Comparison of ENCODE assay signal across 24 mouse cellular contexts in genomic region chr11:26331238-26331637, GRCm38 (mm10).
"Had no signal": no experiment of that assay in that cellular context is flagged by ENCODE, and none has a peak within 500 bp of the region (broad histone marks: within the 10 kb centered on the region; RNA-seq: fewer than 3 reads in every experiment).

No protein-coding gene starts in this region.

- H3K27ac ChIP-seq: heart, embryonic 10.5 days; hindbrain, embryonic 13.5 days; hindbrain, embryonic 15.5 days; intestine, embryonic 15.5 days; layer of hippocampus, adult 2 months; left cerebral cortex, adult 2 months; limb, embryonic 10.5 days; limb, embryonic 12.5 days; liver, embryonic 13.5 days had no signal

- ATAC-seq: inflammation-experienced regulatory T-cells, adult 6 months; intestine, embryonic 15.5 days; intestine, postnatal 0 days had no signal

- H3K9me3 ChIP-seq: heart, embryonic 10.5 days; heart, embryonic 12.5 days; hindbrain, embryonic 13.5 days; hindbrain, embryonic 15.5 days; intestine, embryonic 15.5 days; limb, embryonic 10.5 days; limb, embryonic 12.5 days; liver, embryonic 13.5 days had no signal

- DNase-seq: gastrocnemius, postnatal 14 days; gastrocnemius, postnatal 36 days; heart, adult 18-20 months; heart, postnatal 10 days; heart, postnatal 4 days; kidney, adult 18-20 months; kidney, adult 8-10 months; kidney, postnatal 10 days; kidney, postnatal 25 days; kidney, postnatal 4 days; liver; liver, embryonic 13.5 days had no signal

- H3K4me3 ChIP-seq: heart, embryonic 10.5 days; heart, embryonic 12.5 days; hindbrain, embryonic 13.5 days; hindbrain, embryonic 15.5 days; intestine, embryonic 15.5 days; layer of hippocampus, adult 2 months; left cerebral cortex, adult 2 months; limb, embryonic 10.5 days; limb, embryonic 12.5 days; liver, embryonic 13.5 days had no signal

- H3K36me3 ChIP-seq: heart, embryonic 10.5 days; heart, embryonic 12.5 days; hindbrain, embryonic 13.5 days; hindbrain, embryonic 15.5 days; intestine, embryonic 15.5 days; limb, embryonic 10.5 days; limb, embryonic 12.5 days; liver, embryonic 13.5 days had no signal

- H3K4me1 ChIP-seq: heart, embryonic 10.5 days; heart, embryonic 12.5 days; hindbrain, embryonic 13.5 days; hindbrain, embryonic 15.5 days; intestine, embryonic 15.5 days; limb, embryonic 10.5 days; limb, embryonic 12.5 days; liver, embryonic 13.5 days had no signal

- H3K9ac ChIP-seq: heart, embryonic 12.5 days; hindbrain, embryonic 13.5 days; hindbrain, embryonic 15.5 days; intestine, embryonic 15.5 days; limb, embryonic 12.5 days; liver, embryonic 13.5 days had no signal

- H3K27me3 ChIP-seq: heart, embryonic 12.5 days; hindbrain, embryonic 13.5 days; hindbrain, embryonic 15.5 days; intestine, embryonic 15.5 days; limb, embryonic 12.5 days; liver, embryonic 13.5 days had no signal

- H3K4me2 ChIP-seq: heart, embryonic 12.5 days; hindbrain, embryonic 13.5 days; hindbrain, embryonic 15.5 days; intestine, embryonic 15.5 days; limb, embryonic 12.5 days; liver, embryonic 11.5 days; liver, embryonic 13.5 days had no signal
